Mouse (Mus musculus): ENCODE results near the gene Pyroxd1. TPM values are rescaled to one million over a fixed set of nuclear protein-coding genes. Genes with fewer than 3 reads are reported as not detected.

Pyroxd1 gene
- 38.2 TPM for polyA plus RNA-seq (2014; fragmentation: Illumina TruSeq; extraction: RNeasy Lipid Tissue Mini Kit (QIAGEN cat#74804); ENCODE audit: low read depth, low replicate concordance)

DNA sequence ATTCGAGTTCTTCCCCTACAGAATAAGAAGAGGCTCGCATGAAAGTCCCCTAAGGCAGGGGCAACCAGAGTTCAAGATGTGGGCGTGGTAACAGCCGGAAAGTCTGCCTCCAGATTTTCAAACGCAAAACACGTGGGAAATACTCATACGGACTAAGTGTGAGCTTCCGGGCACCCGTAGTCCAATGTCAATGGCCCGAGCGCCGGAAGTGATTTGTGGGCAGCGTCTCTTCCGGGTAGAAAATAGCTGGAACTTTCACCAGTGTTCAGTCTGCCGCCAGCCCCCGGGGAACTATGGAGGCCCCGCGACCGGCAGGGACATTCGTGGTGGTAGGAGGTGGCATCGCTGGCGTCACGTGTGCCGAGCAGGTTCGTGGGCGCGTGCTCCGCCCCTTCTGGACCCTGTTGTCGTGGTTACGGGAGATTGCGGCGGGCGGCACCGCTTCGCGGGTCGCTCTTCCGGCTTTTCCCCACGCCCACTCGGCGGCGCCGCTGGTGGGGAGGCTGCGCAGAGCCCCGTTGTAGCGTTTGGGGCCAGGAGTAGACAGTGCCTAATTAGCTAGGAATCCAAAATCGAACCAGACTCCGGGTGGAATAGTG, at the start of gene Pyroxd1:
Gene Pyroxd1 (plus strand): TSS at position 215 of the 599 bp plus-strand sequence.

DNA sequence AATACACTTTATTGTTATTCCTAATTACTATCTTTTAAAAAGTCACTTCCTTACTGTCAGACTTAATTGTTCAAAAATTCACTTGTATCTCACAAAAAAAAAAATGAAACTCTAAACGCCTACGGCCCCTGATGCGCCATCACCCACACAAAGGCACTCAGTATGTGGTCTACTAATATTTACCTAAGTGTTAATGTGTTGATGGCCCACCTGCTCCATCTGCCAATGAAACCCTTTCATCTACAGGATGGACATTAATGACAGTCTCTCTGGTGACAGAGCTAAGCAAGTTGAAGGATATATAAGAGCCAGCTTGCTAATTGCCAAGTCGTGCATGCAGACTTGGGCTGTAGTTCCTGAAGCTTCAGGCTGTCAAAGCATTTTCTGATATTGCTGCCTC, 47.4 kb upstream of the Pyroxd1 start, which contains the start of gene Iapp:
Gene Iapp (plus strand): TSS at position 326 of the 400 bp plus-strand sequence.

DNA sequence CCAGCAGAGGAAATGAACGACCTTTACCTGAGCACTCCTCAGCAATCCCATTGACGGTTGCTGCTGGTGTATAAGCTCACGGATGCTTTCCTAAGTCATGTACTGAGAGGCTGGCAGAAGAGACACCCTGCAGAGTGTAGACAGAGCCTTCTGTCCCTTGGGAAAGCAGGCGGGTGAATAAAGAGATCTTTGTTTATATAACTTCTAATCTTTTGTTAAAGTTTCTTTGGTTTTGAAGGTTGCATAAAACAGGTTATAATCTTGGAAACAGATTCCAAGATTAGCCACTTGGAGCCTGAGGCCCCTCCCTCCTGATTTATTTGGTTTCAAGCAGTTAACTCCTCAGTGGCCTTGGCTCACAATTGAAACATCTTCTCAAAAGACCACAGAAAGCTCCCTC, 22.6 kb upstream of the Pyroxd1 start, which contains the start of gene Slco1a5:
Gene Slco1a5 (minus strand): TSS at position 101 of the 400 bp plus-strand sequence.

DNA sequence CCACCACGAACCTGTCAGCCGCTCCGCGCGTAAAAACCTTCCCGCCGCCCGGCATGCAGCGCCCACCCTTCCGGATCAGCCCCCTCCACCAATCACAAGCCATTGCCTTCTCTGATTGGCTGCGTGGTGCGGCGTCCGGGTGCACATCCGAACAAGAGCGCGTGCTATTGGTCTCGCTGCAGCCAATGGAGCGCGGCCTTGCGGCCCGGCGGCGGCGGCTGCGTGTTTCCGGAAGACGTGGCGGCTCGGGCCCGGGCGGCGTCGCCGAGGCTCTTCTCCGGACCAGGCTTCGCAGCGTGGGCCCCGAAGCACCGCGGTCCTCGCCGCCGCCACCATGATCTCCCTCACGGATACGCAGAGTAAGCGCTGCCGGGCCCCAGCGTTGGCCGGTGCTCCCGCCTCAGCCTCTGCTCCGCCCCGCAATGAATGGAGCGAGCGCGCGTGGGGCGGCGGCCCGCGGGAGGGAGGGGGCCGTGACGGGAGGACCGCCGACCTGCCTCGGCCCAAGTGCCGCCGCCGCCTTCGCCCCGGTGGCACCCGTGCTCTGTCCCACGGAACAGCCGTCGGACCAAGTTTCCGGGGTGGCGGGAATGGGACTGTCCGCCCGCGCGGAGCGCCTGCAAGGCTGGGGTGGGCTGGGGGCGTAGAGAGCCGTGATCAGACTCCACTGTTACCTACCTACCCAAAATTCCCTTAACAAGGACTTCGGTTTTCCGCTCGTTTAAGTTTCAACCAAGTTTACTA, 41.7 kb downstream of the Pyroxd1 start, which contains the start of the genes Recql and Golt1b:
Gene Recql (minus strand): TSS at position 77 of the 744 bp plus-strand sequence.
Gene Golt1b (plus strand): TSS at position 211 of the 744 bp plus-strand sequence.

Other genes with a start within 250 kb of the Pyroxd1 start
- gene Slco1a6, start 137.1 kb upstream of the Pyroxd1 start, polyA plus RNA-seq (2014; fragmentation: Illumina TruSeq; extraction: RNeasy Lipid Tissue Mini Kit (QIAGEN cat#74804); ENCODE audit: low read depth, low replicate concordance), result 1.5 TPM
- not detected for gene Iapp, start 47.2 kb upstream of the Pyroxd1 start, polyA plus RNA-seq (2014; fragmentation: Illumina TruSeq; extraction: RNeasy Lipid Tissue Mini Kit (QIAGEN cat#74804); ENCODE audit: low read depth, low replicate concordance)
- 4.2 TPM for gene Slco1a5, start 22.7 kb upstream of the Pyroxd1 start, polyA plus RNA-seq (2014; fragmentation: Illumina TruSeq; extraction: RNeasy Lipid Tissue Mini Kit (QIAGEN cat#74804); ENCODE audit: low read depth, low replicate concordance)
- 47.1 TPM for gene Recql, start 41.4 kb downstream of the Pyroxd1 start, polyA plus RNA-seq (2014; fragmentation: Illumina TruSeq; extraction: RNeasy Lipid Tissue Mini Kit (QIAGEN cat#74804); ENCODE audit: low read depth, low replicate concordance)
- 27.4 TPM for gene Golt1b, start 41.6 kb downstream of the Pyroxd1 start, polyA plus RNA-seq (2014; fragmentation: Illumina TruSeq; extraction: RNeasy Lipid Tissue Mini Kit (QIAGEN cat#74804); ENCODE audit: low read depth, low replicate concordance)
- 0.29 TPM for gene Spx, start 67.8 kb downstream of the Pyroxd1 start, polyA plus RNA-seq (2014; fragmentation: Illumina TruSeq; extraction: RNeasy Lipid Tissue Mini Kit (QIAGEN cat#74804); ENCODE audit: low read depth, low replicate concordance)
- not detected for gene Gys2, start 127.5 kb downstream of the Pyroxd1 start, polyA plus RNA-seq (2014; fragmentation: Illumina TruSeq; extraction: RNeasy Lipid Tissue Mini Kit (QIAGEN cat#74804); ENCODE audit: low read depth, low replicate concordance)
- gene Ldhb, start 162.3 kb downstream of the Pyroxd1 start, polyA plus RNA-seq (2014; fragmentation: Illumina TruSeq; extraction: RNeasy Lipid Tissue Mini Kit (QIAGEN cat#74804); ENCODE audit: low read depth, low replicate concordance), result 76.3 TPM
- 0.27 TPM for gene Kcnj8, start 226.0 kb downstream of the Pyroxd1 start, polyA plus RNA-seq (2014; fragmentation: Illumina TruSeq; extraction: RNeasy Lipid Tissue Mini Kit (QIAGEN cat#74804); ENCODE audit: low read depth, low replicate concordance)

All from testis, adult 10 weeks (tissue).